Mouse (Mus musculus) A20 (cell line): Measurements from ENCODE around the gene C1qtnf2.

Experiments
- DNase-seq: peaks from one replicate; pipeline ENCODE4 v3.0.0-alpha.2; 2011; ENCODE audit warnings: low read depth, low spot score

Gene C1qtnf2

DNA sequence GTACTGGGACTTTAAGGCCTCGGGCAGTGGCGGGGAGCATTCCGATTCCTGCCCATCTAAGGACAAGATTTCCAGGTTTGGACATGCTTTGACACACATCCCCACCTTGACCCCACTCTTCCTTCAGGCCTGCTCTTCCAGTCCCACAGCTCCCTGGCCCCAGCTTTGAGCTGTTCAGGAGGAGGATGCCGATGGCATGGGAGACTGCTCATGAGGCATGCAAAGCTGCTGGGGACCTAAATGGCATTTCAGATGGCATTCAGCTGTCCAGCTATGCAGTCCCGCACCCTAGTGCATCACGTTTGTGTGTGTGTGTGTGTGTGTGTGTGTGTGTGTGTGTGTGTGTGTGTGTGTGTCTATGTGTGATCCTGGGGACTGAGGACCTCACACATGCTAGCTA, 63.0 kb downstream of the C1qtnf2 start:
- DNase-seq, result no peak

DNA sequence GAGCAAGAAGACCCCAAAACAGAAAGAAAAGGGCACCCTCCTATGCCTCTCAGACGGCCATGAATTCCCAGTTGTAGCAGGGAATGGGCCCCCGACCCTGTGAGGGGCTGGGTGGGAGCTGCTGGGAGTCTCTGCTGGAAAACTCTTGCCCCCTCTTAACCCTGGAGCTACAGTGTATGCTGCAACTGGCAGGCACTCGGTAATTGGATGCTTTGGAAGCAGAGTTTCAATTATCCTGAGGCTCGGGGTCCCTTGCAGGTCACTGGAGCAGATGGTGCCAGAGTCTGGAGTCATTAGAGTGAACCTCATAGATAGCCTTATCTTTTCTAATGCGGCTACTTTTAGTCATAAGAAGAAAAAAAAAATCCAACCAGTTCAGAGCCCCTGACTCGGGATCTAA, 65.8 kb downstream of the C1qtnf2 start:
- DNase-seq, result no peak
